In genomic region chr14:30254776-30255175, GRCm38 (mm10) we compare ENCODE assay signal across 20 mouse cellular contexts.
DNase-seq lines count a peak whose midpoint lies in the region; ATAC-seq and TF ChIP-seq lines count a peak whose summit lies in the region.
"Had no signal": no experiment of that assay in that cellular context is flagged by ENCODE, and none has a peak within 500 bp of the region (broad histone marks: within the 10 kb centered on the region; RNA-seq: fewer than 3 reads in every experiment).

No protein-coding gene starts in this region.

- no peak for DNase-seq in forebrain, embryonic 14.5 days (ENCODE audit: low spot score)
- DNase-seq in liver, adult 2 months (ENCODE audit: extremely low read depth, low read depth, low spot score), result peak; percentile 50
- no peak for DNase-seq in liver, postnatal 0 days
- DNase-seq in stomach, postnatal 0 days (ENCODE audit: low spot score), result no peak
- no peak for DNase-seq in thymus, postnatal 10 days (ENCODE audit: low spot score in 2 of 2)
- DNase-seq: adrenal gland, adult 2 months; adrenal gland, postnatal 36 days; cerebellum, adult 2 months; cerebellum, postnatal 10 days; forebrain, postnatal 0 days; gastrocnemius, postnatal 14 days; heart, postnatal 36 days had no signal

- no peak overlapping the region for H3K27ac ChIP-seq in forebrain, embryonic 14.5 days (ENCODE audit: low read depth, low read length)
- H3K27ac ChIP-seq in forebrain, embryonic 15.5 days (replicated peaks), result no peak overlapping the region
- H3K27ac ChIP-seq in liver, adult 2 months (replicated peaks; ENCODE audit: insufficient read depth, low read depth, low read length), result no peak overlapping the region
- H3K27ac ChIP-seq in liver, postnatal 0 days (ENCODE audit: low read depth), result no peak overlapping the region
- H3K27ac ChIP-seq in stomach, embryonic 15.5 days, result no peak overlapping the region
- H3K27ac ChIP-seq in stomach, postnatal 0 days (replicated peaks), result no peak overlapping the region
- H3K27ac ChIP-seq: embryonic facial prominence, embryonic 12.5 days; hindbrain, postnatal 0 days had no signal

- H3K9ac ChIP-seq in forebrain, embryonic 14.5 days (ENCODE audit: low read length), result no peak overlapping the region
- no peak overlapping the region for H3K9ac ChIP-seq in forebrain, embryonic 15.5 days (replicated peaks)
- no peak overlapping the region for H3K9ac ChIP-seq in liver, adult 2 months (ENCODE audit: low read depth, low read length)
- H3K9ac ChIP-seq in liver, postnatal 0 days (replicated peaks), result no peak overlapping the region
- H3K9ac ChIP-seq in stomach, embryonic 15.5 days, result no peak overlapping the region
- no peak overlapping the region for H3K9ac ChIP-seq in stomach, postnatal 0 days (ENCODE audit: low read length)
- H3K9ac ChIP-seq: embryonic facial prominence, embryonic 12.5 days; forebrain, postnatal 0 days; heart, embryonic 12.5 days had no signal

- no peaks in the 10 kb centered on the region for H3K9me3 ChIP-seq in forebrain, embryonic 14.5 days (replicated peaks; ENCODE audit: control insufficient read depth, low read length)
- no peaks in the 10 kb centered on the region for H3K9me3 ChIP-seq in forebrain, embryonic 15.5 days
- no peaks in the 10 kb centered on the region for H3K9me3 ChIP-seq in liver, postnatal 0 days (ENCODE audit: low read length)
- no peaks in the 10 kb centered on the region for H3K9me3 ChIP-seq in stomach, embryonic 15.5 days
- no peaks in the 10 kb centered on the region for H3K9me3 ChIP-seq in stomach, postnatal 0 days (ENCODE audit: control insufficient read depth, low read length)
- H3K9me3 ChIP-seq: embryonic facial prominence, embryonic 12.5 days; heart, embryonic 12.5 days had no signal

- no peak for TF ChIP-seq CTCF in liver, adult 2 months (IDR thresholded peaks at IDR 0.05; ENCODE audit: low read depth, low read length)
- no peak for TF ChIP-seq CTCF in liver, postnatal 0 days (IDR thresholded peaks at IDR 0.05; ENCODE audit: low read depth)
- TF ChIP-seq CTCF in stomach, postnatal 0 days (IDR thresholded peaks at IDR 0.05; ENCODE audit: low read depth), result no peak

- H3K4me1 ChIP-seq in forebrain, embryonic 14.5 days (ENCODE audit: control insufficient read depth, insufficient read depth, low read length), result peaks cover 10% of the 10 kb centered on the region
- peaks cover 23% of the 10 kb centered on the region for H3K4me1 ChIP-seq in forebrain, embryonic 15.5 days
- peaks cover 2% of the 10 kb centered on the region for H3K4me1 ChIP-seq in liver, adult 2 months (ENCODE audit: control insufficient read depth, insufficient read depth, low read length)
- peaks cover 5% of the 10 kb centered on the region for H3K4me1 ChIP-seq in liver, postnatal 0 days (ENCODE audit: insufficient read depth)
- peaks cover 8% of the 10 kb centered on the region; the same call in 1 of the 2 replicates for H3K4me1 ChIP-seq in stomach, embryonic 15.5 days
- 0 out of 2 replicates have a peak, but pooled peaks cover 2% of the 10 kb centered on the region for H3K4me1 ChIP-seq in stomach, postnatal 0 days (replicated peaks; ENCODE audit: control insufficient read depth, insufficient read depth)

- no peak for TF ChIP-seq EP300 in liver, postnatal 0 days (IDR thresholded peaks at IDR 0.05; ENCODE audit: low read depth)
- no peak for TF ChIP-seq EP300 in stomach, postnatal 0 days (optimal IDR thresholded peaks at IDR 0.05)

- no peaks in the 10 kb centered on the region for H3K27me3 ChIP-seq in forebrain, embryonic 14.5 days (replicated peaks; ENCODE audit: control insufficient read depth, insufficient read depth, low read length)
- no peaks in the 10 kb centered on the region for H3K27me3 ChIP-seq in forebrain, embryonic 15.5 days
- no peaks in the 10 kb centered on the region for H3K27me3 ChIP-seq in liver, adult 2 months (ENCODE audit: control insufficient read depth, insufficient read depth, low read length)
- H3K27me3 ChIP-seq in liver, postnatal 0 days (ENCODE audit: insufficient read depth, low read length), result no peaks in the 10 kb centered on the region
- H3K27me3 ChIP-seq in stomach, embryonic 15.5 days (replicated peaks), result no peaks in the 10 kb centered on the region
- H3K27me3 ChIP-seq in stomach, postnatal 0 days (ENCODE audit: control insufficient read depth, insufficient read depth, low read length), result no peaks in the 10 kb centered on the region
- H3K27me3 ChIP-seq: CH12.LX; embryonic facial prominence, embryonic 12.5 days; heart, embryonic 12.5 days had no signal

- H3K4me3 ChIP-seq in forebrain, embryonic 14.5 days (ENCODE audit: low read depth, low read length), result no peak overlapping the region
- H3K4me3 ChIP-seq in forebrain, embryonic 15.5 days, result no peak overlapping the region
- H3K4me3 ChIP-seq in liver, adult 2 months (ENCODE audit: insufficient read depth, low read depth, low read length), result no peak overlapping the region
- no peak overlapping the region for H3K4me3 ChIP-seq in liver, postnatal 0 days (ENCODE audit: low read depth, low read length)
- no peak overlapping the region for H3K4me3 ChIP-seq in stomach, embryonic 15.5 days (replicated peaks)
- no peak overlapping the region for H3K4me3 ChIP-seq in stomach, postnatal 0 days (ENCODE audit: low read depth, low read length)
- H3K4me3 ChIP-seq: embryonic facial prominence, embryonic 12.5 days; heart, embryonic 12.5 days had no signal

- no peaks in the 10 kb centered on the region for H3K79me2 ChIP-seq in liver, adult 2 months (ENCODE audit: control insufficient read depth, insufficient read depth, low read length)

- 0 out of 2 replicates have a peak, but pooled peaks have one; percentile 5 for ATAC-seq in forebrain, embryonic 14.5 days
- ATAC-seq in forebrain, embryonic 15.5 days (replicated peaks), result no peak
- no peak for ATAC-seq in liver, postnatal 0 days
- ATAC-seq in stomach, embryonic 15.5 days (ENCODE audit: insufficient read depth, low FRiP score, low read depth), result 0 out of 2 replicates have a peak, but pooled peaks have one; percentile 25
- ATAC-seq in stomach, postnatal 0 days (ENCODE audit: low FRiP score, low TSS enrichment), result no peak
- ATAC-seq: activated CD4-positive, CD25-positive, alpha-beta regulatory T cell, adult 4 months; forebrain, postnatal 0 days; hindbrain, postnatal 0 days; Patski had no signal

- H3K4me2 ChIP-seq in forebrain, embryonic 14.5 days (ENCODE audit: low read length), result no peak overlapping the region
- no peak overlapping the region for H3K4me2 ChIP-seq in forebrain, embryonic 15.5 days (replicated peaks)
- no peak overlapping the region for H3K4me2 ChIP-seq in liver, postnatal 0 days (ENCODE audit: low read depth, low read length)
- H3K4me2 ChIP-seq in stomach, embryonic 15.5 days, result no peak overlapping the region
- H3K4me2 ChIP-seq in stomach, postnatal 0 days (replicated peaks; ENCODE audit: low read depth), result no peak overlapping the region
- H3K4me2 ChIP-seq: embryonic facial prominence, embryonic 12.5 days; heart, embryonic 12.5 days had no signal

- H3K36me3 ChIP-seq in forebrain, embryonic 14.5 days (ENCODE audit: control insufficient read depth, insufficient read depth, low read length), result no peaks in the 10 kb centered on the region
- no peaks in the 10 kb centered on the region for H3K36me3 ChIP-seq in forebrain, embryonic 15.5 days
- H3K36me3 ChIP-seq in liver, adult 2 months (ENCODE audit: control insufficient read depth, insufficient read depth, low read length), result no peaks in the 10 kb centered on the region
- H3K36me3 ChIP-seq in liver, postnatal 0 days (replicated peaks; ENCODE audit: insufficient read depth, low read length), result no peaks in the 10 kb centered on the region
- no peaks in the 10 kb centered on the region for H3K36me3 ChIP-seq in stomach, embryonic 15.5 days
- no peaks in the 10 kb centered on the region for H3K36me3 ChIP-seq in stomach, postnatal 0 days (ENCODE audit: control insufficient read depth, insufficient read depth, low read length)
- H3K36me3 ChIP-seq: embryonic facial prominence, embryonic 12.5 days; heart, embryonic 12.5 days had no signal

- no peak for TF ChIP-seq POLR2A in liver, adult 2 months (IDR thresholded peaks at IDR 0.05; ENCODE audit: extremely low read depth, insufficient read depth, low read length)

- 79% methylated on average over 4 of the region's 4 CpGs for WGBS in forebrain, embryonic 14.5 days
- whole genome bisulfite sequencing in forebrain, embryonic 15.5 days, result 78% methylated on average over 4 of the region's 4 CpGs
- 38% methylated on average over 4 of the region's 4 CpGs for WGBS in liver, adult 2 months
- 68% methylated on average over 4 of the region's 4 CpGs for WGBS in liver, postnatal 0 days (ENCODE audit: insufficient replicate concordance)
- WGBS in stomach, embryonic 15.5 days, result 73% methylated on average over 4 of the region's 4 CpGs
- WGBS in stomach, postnatal 0 days, result 81% methylated on average over 4 of the region's 4 CpGs

Comparison
In these comparisons a context has a peak if more than half of its experiments do, and no peak if none do; other contexts are left out.
1. ATAC-seq: peak in forebrain, embryonic 14.5 days (single experiment) and stomach, embryonic 15.5 days (single experiment); none in forebrain, embryonic 15.5 days (single experiment), liver, postnatal 0 days (single experiment) and stomach, postnatal 0 days (single experiment).